Mouse (Mus musculus) C2C12 (cell line): ENCODE results near the gene Uvssa. TPM values are rescaled to one million over a fixed set of nuclear protein-coding genes. Genes with fewer than 3 reads are reported as not detected.

Experiments used
- H3K27me3 ChIP-seq: one replicate; pipeline ENCODE4 v1.6.1; 2011; ENCODE audit not compliant: control insufficient read depth, insufficient read depth, insufficient read length
- H3K36me3 ChIP-seq: one replicate; pipeline ENCODE4 v1.6.1; 2011; ENCODE audit not compliant: control insufficient read depth, insufficient read depth
- H3K4me3 ChIP-seq: one replicate; pipeline ENCODE4 v1.5.1; 2011; ENCODE audit warnings: mild to moderate bottlenecking, control low read depth; ENCODE audit not compliant: poor library complexity, insufficient read depth, severe bottlenecking
- H3K79me2 ChIP-seq: one replicate; pipeline ENCODE4 v1.6.1; 2011; ENCODE audit not compliant: control insufficient read depth, insufficient read depth
- H3K79me3 ChIP-seq: one replicate; pipeline ENCODE4 v1.6.1; 2011; ENCODE audit warnings: low read depth, control low read depth
- H3ac ChIP-seq: one replicate; pipeline ENCODE3; 2011; ENCODE audit warnings: low read depth; ENCODE audit not compliant: control insufficient read depth, insufficient read length
- CEBPB ChIP-seq: IDR thresholded peaks from one replicate; pipeline ENCODE4 v1.6.1; 2011; ENCODE audit warnings: low read depth, mild to moderate bottlenecking, control low read depth, moderate library complexity
- CTCF ChIP-seq: IDR thresholded peaks from one replicate; pipeline ENCODE4 v1.5.1; 2011; ENCODE audit not compliant: control insufficient read depth, insufficient read depth, insufficient read length
- FOSL1 ChIP-seq: IDR thresholded peaks from one replicate; pipeline ENCODE4 v1.8.0; 2011; ENCODE audit warnings: mild to moderate bottlenecking, low read length; ENCODE audit not compliant: poor library complexity, insufficient read depth, severe bottlenecking
- MAX ChIP-seq: IDR thresholded peaks from one replicate; pipeline ENCODE4 v1.6.1; 2011; ENCODE audit warnings: mild to moderate bottlenecking, control low read depth
- MYOD1 ChIP-seq: IDR thresholded peaks from one replicate; pipeline ENCODE4 v1.6.1; 2011; ENCODE audit warnings: low read depth; ENCODE audit not compliant: control insufficient read depth, insufficient read length
- MYOG ChIP-seq: IDR thresholded peaks from one replicate; pipeline ENCODE4 v1.6.1; 2011; ENCODE audit not compliant: control insufficient read depth, insufficient read length; ENCODE audit errors: extremely low read depth
- USF1 ChIP-seq: IDR thresholded peaks from one replicate; pipeline ENCODE4 v1.6.1; 2011; ENCODE audit warnings: low read depth, mild to moderate bottlenecking, control low read depth, moderate library complexity
- polyA plus RNA-seq: library from polyadenylated mRNA; unstranded; fragments of >200 nt; fragmentation: generic; extraction: Trizol; gene quantifications from one replicate; pipeline ENCODE4 v1.2.1, GENCODE M21; 2012; ENCODE audit warnings: missing spikeins

The Uvssa gene
- polyA plus RNA-seq, 1 experiment, result 0.94 TPM

DNA sequence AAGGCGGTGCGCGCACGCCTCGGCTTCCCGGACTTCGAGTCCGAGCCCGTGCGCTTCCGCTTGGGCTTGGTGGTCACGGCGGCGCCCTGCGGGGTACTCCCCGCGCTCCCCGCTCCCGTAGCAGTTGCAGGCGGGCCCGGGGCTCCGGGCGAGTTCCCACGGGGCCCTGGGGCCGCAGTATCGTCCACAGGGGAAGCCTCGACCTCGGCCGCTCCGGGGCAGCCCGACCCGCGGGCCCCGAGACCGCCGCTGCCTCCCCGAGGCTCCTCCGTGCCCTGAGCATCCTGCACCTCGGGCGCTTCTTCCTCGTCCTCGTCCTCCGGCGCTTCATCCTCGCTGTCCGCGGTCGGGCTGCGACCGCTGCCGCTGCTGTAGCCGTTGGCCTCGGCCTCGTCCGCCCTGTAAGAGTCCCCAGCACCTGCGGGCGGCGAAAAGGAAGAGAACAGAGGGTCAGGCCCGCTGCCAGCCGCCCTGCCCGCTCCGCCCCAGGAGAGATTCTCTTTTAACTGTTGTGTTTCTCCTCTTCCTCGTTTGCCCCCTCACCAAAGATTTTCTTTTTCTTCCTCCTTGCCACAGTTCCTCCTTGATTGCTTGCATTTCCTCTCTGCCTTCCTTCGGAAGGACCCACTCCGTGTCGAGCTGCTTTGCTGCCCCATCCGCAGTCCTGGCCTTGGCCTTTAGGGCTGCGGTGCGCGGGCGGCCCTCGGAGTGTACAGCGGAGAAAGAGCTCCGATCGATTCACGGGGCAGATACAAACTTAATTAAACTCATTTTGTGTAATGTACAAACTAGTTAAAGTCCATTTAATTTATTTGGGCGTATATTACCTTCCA lies 53.0 kb downstream of the Uvssa start:
- peaks cover 92% of the 10 kb centered on the region for H3K27me3 ChIP-seq
- no peak overlapping the region for H3K4me3 ChIP-seq
- no peak overlapping the region for H3ac ChIP-seq
- no peaks in the 10 kb centered on the region for H3K36me3 ChIP-seq
- H3K79me3 ChIP-seq, result no peaks in the 10 kb centered on the region
- no peaks in the 10 kb centered on the region for H3K79me2 ChIP-seq
- no peak for TF ChIP-seq FOSL1
- no peak for TF ChIP-seq MAX
- no peak for TF ChIP-seq MYOG
- TF ChIP-seq MYOD1, result no peak
- no peak for TF ChIP-seq USF1
- no peak for TF ChIP-seq CTCF
- no peak for TF ChIP-seq CEBPB

DNA sequence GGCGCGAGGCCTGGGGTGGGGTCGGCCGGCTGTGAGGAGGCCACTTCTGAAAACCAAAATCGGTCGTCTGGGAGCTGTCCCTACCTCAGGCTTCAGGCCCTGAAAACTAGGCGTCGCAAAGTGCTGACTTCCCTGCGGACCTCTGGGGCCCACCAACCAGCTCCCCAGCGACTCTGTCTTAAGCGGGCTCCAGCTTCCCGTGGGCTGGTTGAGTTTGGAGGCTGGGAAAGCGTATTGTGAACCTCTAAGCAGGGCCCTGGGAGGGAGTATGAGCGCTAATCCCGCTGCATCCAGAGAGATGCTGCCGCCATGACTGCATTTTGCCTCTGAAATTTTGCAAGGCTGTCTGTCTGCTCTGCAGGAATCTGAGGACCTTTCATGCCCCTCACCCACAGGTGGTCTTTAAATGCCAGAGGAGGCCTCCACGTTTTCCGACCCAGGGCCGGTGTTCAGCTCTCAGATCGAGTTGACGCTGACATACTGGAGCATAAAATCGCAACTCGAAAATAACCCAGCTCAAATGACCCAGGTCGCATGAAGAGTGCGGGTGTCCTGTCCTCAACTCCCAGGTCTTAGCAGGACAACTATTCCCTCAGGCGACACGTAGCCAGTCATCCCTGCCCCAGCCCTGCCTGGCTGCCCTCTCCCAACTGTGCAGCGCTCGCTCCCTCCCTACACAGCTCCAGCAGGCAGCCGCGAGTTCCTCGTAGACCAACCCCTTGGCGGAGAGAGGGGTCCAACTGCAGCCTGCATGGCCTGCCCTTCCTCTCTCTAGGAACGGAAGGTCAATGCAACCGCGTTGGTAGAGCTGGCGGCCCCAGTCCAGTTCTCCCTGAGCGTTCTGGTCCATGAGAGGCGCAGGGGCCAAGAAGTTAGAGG lies 53.9 kb downstream of the Uvssa start:
- Histone ChIP-seq H3K79me2 (no peaks in the 10 kb centered on the region), H3K27me3 (peaks cover 95% of the 10 kb centered on the region), H3K4me3 (no peak overlapping the region), H3K36me3 (no peaks in the 10 kb centered on the region), H3ac (no peak overlapping the region), H3K79me3 (no peaks in the 10 kb centered on the region)
- TF ChIP-seq MYOG (no peak), FOSL1 (no peak), CEBPB (no peak), CTCF (no peak), MAX (no peak), MYOD1 (no peak), USF1 (no peak)

DNA sequence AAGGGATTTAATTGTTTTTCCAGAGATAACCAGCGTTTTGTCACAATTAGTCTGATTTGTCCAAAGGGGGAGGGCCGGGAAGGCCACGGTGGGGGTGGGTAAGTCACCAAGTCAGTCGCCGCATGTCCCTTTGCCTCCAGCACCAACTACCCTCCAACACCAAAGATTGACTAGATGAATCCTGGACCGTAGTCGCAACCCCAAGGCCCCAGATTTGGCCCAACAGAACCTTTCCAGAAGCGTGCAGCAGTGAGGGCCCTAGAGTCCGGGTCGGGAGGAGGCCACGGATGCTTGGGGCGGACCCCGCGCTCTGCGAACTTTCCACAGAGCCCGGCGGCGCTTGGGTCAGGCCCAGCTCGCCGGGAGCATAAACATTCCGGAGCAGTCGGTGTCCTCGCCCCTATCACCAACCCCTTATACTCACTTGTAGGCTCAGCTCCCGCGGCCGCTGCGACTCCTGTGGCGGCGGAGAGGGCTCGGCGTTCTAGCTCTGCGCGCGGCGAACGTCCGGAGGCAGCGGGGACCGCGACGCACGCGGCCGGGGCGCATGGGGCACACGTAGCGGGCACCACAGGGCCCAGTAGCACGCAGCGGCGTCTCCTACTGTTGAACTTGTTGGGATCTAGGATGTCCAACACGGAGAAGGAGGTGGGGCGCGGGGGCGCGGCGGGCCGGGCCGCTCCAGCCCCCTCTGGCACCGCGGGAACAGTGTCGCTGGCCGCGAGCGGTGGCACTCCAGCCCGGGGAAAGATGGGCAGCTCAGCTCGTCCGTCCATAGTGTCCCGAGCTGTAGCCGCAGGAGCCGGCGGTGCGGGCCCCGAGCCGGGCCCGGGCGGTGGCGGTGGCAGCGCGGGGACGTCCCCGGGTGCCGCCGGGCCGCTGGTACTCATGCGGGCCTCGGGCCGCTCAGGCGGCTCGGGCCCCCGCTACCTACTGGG lies 55.1 kb downstream of the Uvssa start, which contains the start of gene Nkx1-1:
TSS of gene Nkx1-1 (minus strand) at position 776 of the 938 bp plus-strand sequence.
- Histone ChIP-seq H3K4me3 (no peak within 1 kb of the TSS), H3K79me3 (no peaks in the 10 kb centered on the region), H3K36me3 (no peaks in the 10 kb centered on the region), H3K79me2 (no peaks in the 10 kb centered on the region), H3K27me3 (peaks cover 87% of the 10 kb centered on the region), H3ac (no peak within 1 kb of the TSS)
- TF ChIP-seq USF1 (no peak), MYOG (no peak)

DNA sequence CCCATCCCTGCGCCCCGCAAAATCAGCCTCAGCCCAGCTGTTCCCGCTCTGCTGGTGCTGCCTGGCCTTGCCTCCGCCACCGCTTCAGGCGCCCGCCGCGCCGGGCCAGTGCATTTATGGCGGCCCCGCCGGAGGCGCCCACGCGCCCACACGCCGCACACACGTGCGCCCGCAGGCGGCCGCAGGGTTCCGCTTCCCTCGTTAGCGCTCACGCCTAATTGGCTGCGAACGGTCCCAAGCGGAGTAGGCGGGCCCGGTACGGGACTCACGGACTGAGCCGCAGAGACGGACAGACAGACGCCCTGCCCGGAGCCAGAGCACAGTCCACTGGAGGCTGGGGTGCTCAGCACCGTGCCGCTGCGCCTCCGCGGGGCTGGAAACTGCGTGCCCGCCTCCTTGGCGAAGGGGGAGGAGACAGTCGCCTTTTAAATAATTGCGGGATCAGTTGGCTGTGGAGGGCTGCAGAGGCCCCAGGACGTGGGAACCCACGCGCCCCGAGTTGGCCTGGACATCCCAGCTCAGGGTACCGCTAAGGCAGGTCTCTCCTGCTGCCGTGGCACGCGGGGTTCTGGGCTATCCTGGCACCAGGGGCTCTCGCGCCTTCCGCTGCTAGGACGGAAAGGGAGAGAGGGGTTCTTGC lies 55.9 kb downstream of the Uvssa start:
- TF ChIP-seq MYOG (no peak), MYOD1 (no peak), MAX (no peak), CTCF (no peak), USF1 (no peak), CEBPB (no peak)
- Histone ChIP-seq H3K79me2 (no peaks in the 10 kb centered on the region), H3K79me3 (no peaks in the 10 kb centered on the region), H3K4me3 (no peak overlapping the region), H3K27me3 (peaks cover 80% of the 10 kb centered on the region), H3ac (no peak overlapping the region), H3K36me3 (no peaks in the 10 kb centered on the region)

DNA sequence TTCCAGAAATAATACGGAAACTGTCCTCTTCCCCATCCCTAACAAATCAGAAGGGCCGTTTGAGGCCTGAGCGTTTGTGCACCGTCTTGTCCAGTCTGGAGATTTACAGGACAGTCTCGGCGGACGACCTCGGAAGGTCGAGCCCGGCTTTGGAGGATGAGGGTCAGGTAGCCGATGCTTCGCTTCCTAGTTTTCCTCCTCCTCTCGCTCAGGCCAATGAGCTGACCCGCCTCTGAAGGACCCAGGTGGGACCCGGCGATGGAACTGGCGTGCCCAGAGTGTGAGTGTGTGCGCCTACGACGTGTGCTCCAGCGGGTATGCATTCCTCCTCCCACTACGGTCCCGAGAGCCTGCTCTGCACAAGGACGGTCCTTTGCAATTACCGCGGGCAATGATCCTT lies 56.8 kb downstream of the Uvssa start:
- Histone ChIP-seq H3K79me2 (no peaks in the 10 kb centered on the region), H3K4me3 (no peak overlapping the region), H3ac (no peak overlapping the region), H3K79me3 (no peaks in the 10 kb centered on the region), H3K36me3 (no peaks in the 10 kb centered on the region), H3K27me3 (peaks cover 71% of the 10 kb centered on the region)
- TF ChIP-seq MAX, result no peak
- no peak for TF ChIP-seq MYOD1
- no peak for TF ChIP-seq USF1
- TF ChIP-seq CTCF, result no peak
- no peak for TF ChIP-seq MYOG
- no peak for TF ChIP-seq FOSL1
- TF ChIP-seq CEBPB, result no peak
